Mouse (Mus musculus) layer of hippocampus, adult 11-12 months (tissue): ENCODE measurements around the gene Ube2a.

Experiments used
- DNase-seq: peaks from one replicate; pipeline ENCODE4 v3.0.0; 2022; ENCODE audit warnings: low spot score

The Ube2a gene

GRCm38 (mm10) chrX:36902321-36903114 is 28.8 kb downstream of the Ube2a start, which contains the start of gene Nkrf:
Gene Nkrf, minus strand, starts transcription at chrX:36902899.
- DNase-seq = peak; percentile 13

DNA sequence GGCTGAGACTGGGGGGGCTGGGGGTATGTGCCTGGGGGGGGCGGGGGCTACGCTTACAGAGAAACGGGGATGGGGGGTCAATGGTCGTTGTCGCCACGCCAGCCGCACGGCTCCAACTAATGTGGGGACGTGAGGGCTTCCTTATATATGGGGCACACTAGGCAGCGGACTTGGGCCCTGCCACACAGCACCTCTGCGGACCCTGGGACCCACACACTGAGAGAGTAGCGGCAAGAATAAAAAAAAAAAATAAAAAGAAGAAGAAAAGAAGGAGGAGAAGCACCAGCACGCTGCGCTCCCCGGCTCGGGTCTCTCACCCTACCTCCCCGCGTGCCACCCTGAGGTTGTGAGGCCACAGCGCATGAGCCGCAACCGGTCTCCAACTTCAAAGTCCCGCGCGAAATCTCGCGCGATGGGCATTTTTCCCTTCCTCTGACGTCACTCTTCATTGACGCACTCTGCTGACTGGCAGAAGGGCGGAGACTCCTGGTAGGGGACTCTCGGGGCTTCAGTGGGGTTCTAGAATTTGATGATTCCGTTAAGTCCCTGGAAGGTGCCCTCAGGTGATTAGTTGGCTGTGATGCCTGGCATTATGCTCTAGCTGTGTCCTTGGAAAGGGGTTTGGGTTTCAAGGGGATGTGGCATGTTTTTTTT is 29.5 kb downstream of the Ube2a start:
- DNase-seq = peak; percentile 93

DNA sequence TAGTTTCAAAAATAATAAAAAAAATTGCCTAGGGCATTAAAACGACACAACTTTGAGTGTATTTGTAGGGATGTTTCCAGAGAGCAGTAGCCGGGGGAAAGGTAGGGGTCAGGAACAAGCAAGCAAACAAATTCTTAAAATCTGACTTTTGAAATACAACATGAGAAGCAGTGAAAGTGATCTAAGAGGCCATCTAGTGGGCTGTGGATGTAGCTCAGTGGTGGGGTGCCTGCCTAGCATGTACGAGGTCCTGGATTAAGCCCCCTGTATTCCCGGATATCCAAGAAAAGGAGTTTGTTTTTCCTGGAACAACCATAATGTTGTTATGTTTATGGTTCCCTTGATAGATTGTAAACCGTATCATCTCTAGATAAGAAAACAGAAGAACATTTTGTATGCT is 32.8 kb downstream of the Ube2a start:
- DNase-seq = no peak

GRCm38 (mm10) chrX:36911343-36911742 is 37.6 kb downstream of the Ube2a start:
- DNase-seq = peak; percentile 25

- DNase-seq = no peak
Measured at GRCm38 (mm10) chrX:36917749-36918148, 44.0 kb downstream of the Ube2a start.

DNA sequence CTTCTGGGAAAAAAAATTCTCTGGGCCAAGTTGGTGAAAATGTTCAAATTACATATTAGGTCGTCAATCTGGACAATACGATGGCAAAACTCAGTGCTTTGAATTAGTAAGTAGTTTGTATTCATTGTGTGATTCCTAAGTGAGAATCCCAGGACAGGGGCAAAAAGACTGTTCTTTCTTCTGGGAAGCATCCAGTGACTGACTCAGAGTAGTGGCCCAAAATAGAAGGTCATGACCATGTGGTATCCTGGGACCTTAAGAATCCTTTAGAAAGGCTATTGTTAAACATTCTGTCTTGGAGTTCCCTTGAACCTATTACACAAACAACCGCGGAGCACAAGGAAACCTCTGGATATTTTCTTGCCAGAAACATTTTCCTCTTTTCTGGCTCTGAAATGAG is 47.6 kb downstream of the Ube2a start:
- DNase-seq = no peak

DNA sequence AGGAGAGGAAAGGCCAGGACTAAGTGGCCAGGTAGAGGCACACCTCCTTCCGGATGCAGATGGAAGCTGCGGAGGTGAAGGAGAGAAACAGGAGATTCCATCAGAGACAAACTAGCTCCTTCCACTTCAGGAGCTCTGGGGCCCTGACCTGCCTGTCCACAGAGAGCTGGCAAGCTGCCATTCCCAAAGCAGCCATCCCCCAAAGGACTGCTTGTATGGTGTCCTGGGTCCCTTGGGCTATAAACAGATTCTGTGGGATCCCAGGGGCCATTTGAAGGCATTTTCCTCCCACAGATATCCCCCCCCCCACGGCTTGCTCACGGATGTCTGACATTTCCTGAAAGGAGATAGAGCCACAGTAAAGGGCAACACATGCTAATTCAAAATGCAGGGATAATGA is 55.1 kb downstream of the Ube2a start:
- DNase-seq = no peak

DNA sequence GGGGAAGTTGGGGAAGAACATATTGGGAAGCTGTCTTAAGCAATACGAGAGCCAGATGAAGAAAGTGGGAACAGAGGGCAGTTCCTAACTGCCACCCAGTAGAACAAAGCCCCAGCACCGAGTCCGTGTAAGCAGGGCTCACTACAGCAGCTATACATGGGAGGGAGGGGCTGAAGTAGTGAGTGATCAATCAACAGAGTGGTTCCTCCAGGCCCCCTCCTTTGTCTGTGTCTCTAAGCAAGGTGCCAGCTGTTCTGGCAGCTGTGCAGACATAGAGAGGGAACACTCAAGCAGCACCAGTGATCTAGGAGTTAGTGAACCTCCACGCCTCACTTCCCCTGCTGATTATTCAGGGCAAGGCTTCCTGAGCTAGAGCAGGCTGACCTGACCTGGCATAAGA is 56.0 kb downstream of the Ube2a start:
- DNase-seq = no peak

DNA sequence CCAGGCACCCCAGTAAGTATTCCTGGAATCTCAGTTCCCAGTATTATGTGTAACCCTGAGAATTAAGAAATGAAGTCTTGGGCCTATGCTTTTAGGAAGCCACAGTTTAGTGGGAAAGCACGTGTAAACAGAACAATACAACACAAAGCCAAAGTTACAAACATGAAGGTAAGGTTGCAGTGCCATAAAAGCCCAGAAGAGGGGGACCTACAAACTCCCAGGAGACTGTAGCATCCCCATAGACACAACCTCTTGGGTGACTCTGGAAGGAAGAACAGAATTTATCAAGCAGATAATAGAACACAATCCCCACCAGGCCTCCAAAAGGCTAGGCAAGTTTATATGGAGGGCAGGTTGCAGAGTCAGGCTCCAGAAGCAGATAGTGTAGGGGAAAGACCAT is 56.9 kb downstream of the Ube2a start:
- DNase-seq = peak; percentile 41
